Mouse (Mus musculus) G1E (cell line): ENCODE measurements around the gene Akap6.

Source experiments
- CTCF ChIP-seq: IDR thresholded peaks from 2 replicates; pipeline ENCODE4 v1.5.1; 2012; ENCODE audit warnings: low read depth, low read length, inconsistent platforms, mixed read lengths
- TAL1 ChIP-seq: conservative IDR thresholded peaks from 2 replicates; pipeline ENCODE4 v1.6.1; 2012; ENCODE audit warnings: low read depth, low read length, inconsistent platforms, mixed read lengths

- no peak for TF ChIP-seq CTCF
- TF ChIP-seq TAL1: no peak
These were observed 330.7 kb downstream of the Akap6 start for GRCm38 (mm10) chr12:53029910-53030309.
